Comparison of ENCODE assay signal across 8 mouse cellular contexts in the genomic region with DNA sequence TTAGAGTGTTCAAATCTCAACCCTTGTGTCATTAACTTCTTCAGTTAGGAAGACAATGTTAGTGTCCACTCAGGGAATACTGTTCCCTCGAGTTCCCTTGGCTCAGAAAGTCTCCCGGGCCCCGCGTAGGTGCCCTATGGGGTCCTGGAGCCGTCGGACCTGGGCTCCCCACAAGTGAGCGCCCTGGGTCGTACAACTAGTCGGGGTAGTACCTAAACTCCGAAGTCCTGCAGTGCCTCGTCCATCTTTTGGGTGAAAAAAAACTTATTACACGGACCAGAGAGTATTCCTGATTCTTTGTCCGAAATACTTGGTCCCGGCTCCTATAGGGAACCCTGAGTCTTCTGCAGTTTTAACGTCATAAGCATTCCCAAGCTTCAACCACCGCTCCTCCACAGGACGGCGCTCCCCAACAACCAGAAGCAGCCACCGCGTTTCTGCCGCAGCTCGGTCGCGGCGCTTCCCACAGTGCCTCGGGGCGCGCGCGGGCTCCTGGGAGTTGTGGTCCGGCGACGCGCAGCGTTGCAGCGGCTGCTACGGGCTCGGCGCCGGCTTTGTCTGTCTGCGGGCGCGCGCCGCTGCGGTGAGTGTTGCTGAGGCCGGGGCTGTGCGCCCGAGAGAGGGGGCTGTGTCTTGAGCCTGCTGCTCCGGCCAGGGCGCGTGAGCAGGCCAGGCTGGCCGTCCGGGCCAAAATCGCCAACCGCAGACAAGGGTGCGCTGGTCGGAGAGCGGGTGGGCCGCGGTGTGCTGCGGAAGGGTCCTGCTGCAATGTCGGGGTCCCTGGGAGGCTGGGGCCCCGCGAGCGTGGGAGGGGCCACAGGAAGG. TPM values are rescaled to one million over a fixed set of nuclear protein-coding genes. Genes with fewer than 3 reads are reported as not detected.
DNase-seq lines count a peak whose midpoint lies in the region; ATAC-seq and TF ChIP-seq lines count a peak whose summit lies in the region.

TSS of gene Zfp637 (plus strand) at position 495 of the 825 bp plus-strand sequence.

- WGBS in forebrain, embryonic 10.5 days = under 1% methylated on average over 66 of the region's 66 CpGs
- WGBS in heart, embryonic 15.5 days = under 1% methylated on average over 66 of the region's 66 CpGs
- WGBS in liver, embryonic 14.5 days (ENCODE audit: insufficient replicate concordance) = under 1% methylated on average over 66 of the region's 66 CpGs
- under 1% methylated on average over 66 of the region's 66 CpGs for WGBS in neural tube, embryonic 12.5 days

- no peak for TF ChIP-seq EP300 in liver, embryonic 14.5 days (IDR thresholded peaks at IDR 0.05; ENCODE audit: low read depth)

- peaks cover 31% of the 10 kb centered on the region for H3K36me3 ChIP-seq in forebrain, embryonic 10.5 days (replicated peaks)
- peaks cover 28% of the 10 kb centered on the region for H3K36me3 ChIP-seq in heart, embryonic 15.5 days
- peaks cover 6% of the 10 kb centered on the region; the same call in 1 of the 2 replicates for H3K36me3 ChIP-seq in liver, embryonic 14.5 days (replicated peaks; ENCODE audit: control insufficient read depth, insufficient read depth, low read depth)
- H3K36me3 ChIP-seq in neural tube, embryonic 12.5 days = peaks cover 28% of the 10 kb centered on the region

- peak within 1 kb of the TSS; percentile 99 for H3K9ac ChIP-seq in heart, embryonic 15.5 days
- peak within 1 kb of the TSS; percentile 97 for H3K9ac ChIP-seq in liver, embryonic 14.5 days (replicated peaks)
- H3K9ac ChIP-seq in neural tube, embryonic 12.5 days = peak within 1 kb of the TSS; percentile 94

- peak within 1 kb of the TSS; percentile 94 for H3K4me2 ChIP-seq in heart, embryonic 15.5 days
- H3K4me2 ChIP-seq in liver, embryonic 14.5 days (ENCODE audit: low read depth) = peak within 1 kb of the TSS; percentile 98
- H3K4me2 ChIP-seq in neural tube, embryonic 12.5 days (replicated peaks) = peak within 1 kb of the TSS; percentile 71

- peak within 1 kb of the TSS; percentile 98 for H3K27ac ChIP-seq in forebrain, embryonic 10.5 days
- H3K27ac ChIP-seq in heart, embryonic 15.5 days = peak within 1 kb of the TSS; percentile 93
- peak within 1 kb of the TSS; percentile 73 for H3K27ac ChIP-seq in liver, embryonic 14.5 days
- H3K27ac ChIP-seq in neural tube, embryonic 12.5 days = peak within 1 kb of the TSS; percentile 89

- TF ChIP-seq CTCF in liver, embryonic 14.5 days (IDR thresholded peaks at IDR 0.05; ENCODE audit: low read depth) = peak; percentile 81

- peak; percentile 98 for ATAC-seq in CD4-positive, CD25-positive, alpha-beta regulatory T cell, adult 4 months
- peak; percentile 96 for ATAC-seq in heart, embryonic 15.5 days (replicated peaks; ENCODE audit: insufficient number of reproducible peaks, insufficient read depth, low FRiP score, low read depth)
- peak; percentile 93 for ATAC-seq in liver, embryonic 14.5 days (ENCODE audit: insufficient read depth)
- ATAC-seq in neural tube, embryonic 12.5 days (ENCODE audit: low FRiP score, low read depth) = peak; percentile 96

- peak; percentile 75 for DNase-seq in c-Kit-positive CD71-negative TER-119-negative erythroid progenitor cells, embryonic 14.5 days (ENCODE audit: low read depth)
- peak; percentile 91 for DNase-seq in forebrain, embryonic 10.5 days (ENCODE audit: extremely low spot score, low spot score)
- DNase-seq in kidney, postnatal 25 days = peak; percentile 94 to 96
- DNase-seq in liver, embryonic 14.5 days (ENCODE audit: low read depth in 3 of 3, low spot score in 3 of 3) = peak; percentile 76 to 79 (median 76)
- peak; percentile 90 for DNase-seq in telencephalon, adult 2 months (ENCODE audit: low read depth, low spot score)

- peak within 1 kb of the TSS; percentile 88 for H3K4me3 ChIP-seq in forebrain, embryonic 10.5 days
- peak within 1 kb of the TSS; percentile 94 for H3K4me3 ChIP-seq in heart, embryonic 15.5 days
- peak within 1 kb of the TSS; percentile 91 to 97 for H3K4me3 ChIP-seq in liver, embryonic 14.5 days (ENCODE audit: insufficient read depth in 1 of 2, low read depth in 2 of 2, low read length in 2 of 2)
- H3K4me3 ChIP-seq in neural tube, embryonic 12.5 days = peak within 1 kb of the TSS; percentile 86

- no peaks in the 10 kb centered on the region for H3K27me3 ChIP-seq in forebrain, embryonic 10.5 days (ENCODE audit: poor library complexity, severe bottlenecking)
- no peaks in the 10 kb centered on the region for H3K27me3 ChIP-seq in heart, embryonic 15.5 days
- no peaks in the 10 kb centered on the region for H3K27me3 ChIP-seq in liver, embryonic 14.5 days (ENCODE audit: control insufficient read depth, insufficient read depth, low read length)
- H3K27me3 ChIP-seq in neural tube, embryonic 12.5 days (replicated peaks) = no peaks in the 10 kb centered on the region

- peaks cover 14% of the 10 kb centered on the region for H3K4me1 ChIP-seq in forebrain, embryonic 10.5 days
- H3K4me1 ChIP-seq in heart, embryonic 15.5 days (replicated peaks) = peaks cover 11% of the 10 kb centered on the region
- peaks cover 8 to 19% of the 10 kb centered on the region in 2 experiments for H3K4me1 ChIP-seq in liver, embryonic 14.5 days (replicated peaks; ENCODE audit: control insufficient read depth in 2 of 2, insufficient read depth in 2 of 2, low read length in 1 of 2)
- peaks cover 12% of the 10 kb centered on the region; the same call in 1 of the 2 replicates for H3K4me1 ChIP-seq in neural tube, embryonic 12.5 days

- H3K9me3 ChIP-seq in forebrain, embryonic 10.5 days = no peaks in the 10 kb centered on the region
- H3K9me3 ChIP-seq in heart, embryonic 15.5 days (replicated peaks) = no peaks in the 10 kb centered on the region
- no peaks in the 10 kb centered on the region for H3K9me3 ChIP-seq in liver, embryonic 14.5 days (ENCODE audit: control insufficient read depth, low read length)
- H3K9me3 ChIP-seq in neural tube, embryonic 12.5 days = no peaks in the 10 kb centered on the region

RNA-seq across cellular contexts. Expression of gene Zfp637, which starts in this region (rescaled TPM):
- 10 to 100 TPM; 34.4 to 40.9 TPM for polyA plus RNA-seq in CD4-positive, CD25-positive, alpha-beta regulatory T cell, adult 4 months (2017; shearing (Covaris generic))
- polyA plus RNA-seq in forebrain, embryonic 10.5 days (2016; fragmentation: Nextera tagmentation; extraction: Ambion mirVana) = 91.1 and 97.4 TPM in 2 replicates
- 60.9 and 73.8 TPM in 2 replicates for polyA plus RNA-seq in heart, embryonic 15.5 days (2015; fragmentation: Nextera tagmentation; extraction: Ambion mirVana)
- 13.5 and 15.0 TPM in 2 replicates for polyA plus RNA-seq in liver, embryonic 14.5 days (2012; rRNA removed)
- 30.3 and 32.4 TPM in 2 replicates for polyA plus RNA-seq in liver, embryonic 14.5 days (2014; fragmentation: Nextera tagmentation; extraction: Ambion mirVana)
- polyA plus RNA-seq in neural tube, embryonic 12.5 days (2016; fragmentation: Nextera tagmentation; extraction: Ambion mirVana) = 128 and 130 TPM in 2 replicates

Comparison
In these comparisons a context has a peak if more than half of its experiments do, and no peak if none do; other contexts are left out.
1. Peak in every context shown above with its lines: DNase-seq, ATAC-seq, H3K4me3 ChIP-seq and H3K27ac ChIP-seq.